Mouse (Mus musculus): ENCODE data around the gene Tdp1. TPM values are rescaled to one million over a fixed set of nuclear protein-coding genes. Genes with fewer than 3 reads are reported as not detected.

Tdp1 gene
- polyA plus RNA-seq, 1 experiment from 2014 or later: 78.3 TPM

DNA sequence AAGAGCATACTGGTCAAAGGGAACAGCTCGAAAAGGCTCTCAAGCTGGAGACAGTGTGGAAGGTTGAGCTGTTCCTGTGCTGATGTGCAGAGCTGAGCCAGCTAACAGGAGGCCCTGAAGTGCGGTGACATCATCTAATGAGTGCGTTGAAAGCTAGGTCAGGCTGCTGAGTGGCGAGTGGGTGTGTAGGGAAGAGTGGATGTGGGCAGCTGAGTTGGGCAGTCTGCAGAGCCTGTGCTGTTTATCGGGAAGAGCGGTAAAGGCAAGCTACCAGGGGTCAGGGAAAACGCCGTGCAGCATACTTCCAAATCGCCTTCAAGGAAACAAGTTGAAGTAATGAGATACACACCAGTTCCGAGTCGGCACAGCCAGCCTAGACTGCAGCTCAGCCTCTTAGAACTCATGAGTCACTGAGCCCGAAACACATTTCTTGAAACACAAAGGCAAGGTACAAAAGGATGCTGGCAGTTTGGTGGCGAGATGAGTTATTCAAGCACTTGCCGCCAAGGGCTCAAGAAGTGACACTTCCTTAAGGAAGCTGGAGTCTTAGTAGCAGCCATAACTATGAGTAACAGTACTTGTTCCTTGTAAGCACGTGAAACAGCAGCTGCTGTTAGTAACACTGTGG is 33.6 kb downstream of the Tdp1 start:
- 88% methylated on average over 15 of the region's 15 CpGs for WGBS
- DNase-seq (ENCODE audit: low spot score, missing footprints) (no peak), ATAC-seq (ENCODE audit: low FRiP score) (no peak)
- H3K9me3 ChIP-seq (ENCODE audit: control insufficient read depth, low read length): no peaks in the 10 kb centered on the region
- H3K9ac ChIP-seq (ENCODE audit: low read length): no peak overlapping the region
- peaks cover 4% of the 10 kb centered on the region; the same call in 1 of the 2 replicates for H3K4me1 ChIP-seq (ENCODE audit: control insufficient read depth, insufficient read depth, low read length)
- no peak overlapping the region for H3K4me2 ChIP-seq
- H3K27me3 ChIP-seq (ENCODE audit: control insufficient read depth, insufficient read depth, low read length): no peaks in the 10 kb centered on the region; the same call in 1 of the 2 replicates
- H3K4me3 ChIP-seq (ENCODE audit: low read depth, low read length): no peak overlapping the region
- no peaks in the 10 kb centered on the region; the same call in 1 of the 2 replicates for H3K36me3 ChIP-seq (ENCODE audit: control insufficient read depth, insufficient read depth, low read length)
- no peak overlapping the region for H3K27ac ChIP-seq (ENCODE audit: low read depth, low read length)

GRCm38 (mm10) chr12:99919636-99920035 is 35.3 kb downstream of the Tdp1 start:
- Histone ChIP-seq H3K27me3 (ENCODE audit: control insufficient read depth, insufficient read depth, low read length) (no peaks in the 10 kb centered on the region; the same call in 1 of the 2 replicates), H3K36me3 (ENCODE audit: control insufficient read depth, insufficient read depth, low read length) (no peaks in the 10 kb centered on the region; the same call in 1 of the 2 replicates), H3K4me3 (ENCODE audit: low read depth, low read length) (no peak overlapping the region)

DNA sequence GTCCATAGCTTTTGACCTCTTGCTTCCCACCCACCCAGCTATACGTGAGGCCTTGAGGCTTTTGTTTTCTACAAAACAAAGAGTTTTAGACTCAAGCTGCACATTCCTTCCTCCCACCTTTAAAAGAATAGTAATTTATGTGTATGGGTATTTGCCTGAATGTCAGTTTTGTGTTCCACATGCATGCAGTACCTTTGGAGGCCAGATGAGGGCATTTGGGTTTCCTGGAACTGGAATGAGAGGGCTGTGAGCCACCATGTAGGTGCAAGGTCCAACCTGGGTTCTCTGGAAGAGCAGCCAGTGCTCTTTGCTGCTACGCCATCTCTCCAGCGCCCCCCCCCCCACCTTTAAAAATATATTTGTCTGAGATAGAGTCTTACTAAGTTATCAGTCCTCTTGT is 36.7 kb downstream of the Tdp1 start:
- no peak for DNase-seq (ENCODE audit: low spot score, missing footprints)
- 79% methylated on average over 3 of the region's 3 CpGs for WGBS
- Histone ChIP-seq H3K4me2 (no peak overlapping the region), H3K27me3 (ENCODE audit: control insufficient read depth, insufficient read depth, low read length) (peaks cover 4% of the 10 kb centered on the region; the same call in 1 of the 2 replicates), H3K36me3 (ENCODE audit: control insufficient read depth, insufficient read depth, low read length) (0 out of 2 replicates have a peak, but pooled peaks cover 2% of the 10 kb centered on the region), H3K9me3 (ENCODE audit: control insufficient read depth, low read length) (no peaks in the 10 kb centered on the region), H3K4me3 (ENCODE audit: low read depth, low read length) (no peak overlapping the region), H3K27ac (ENCODE audit: low read depth, low read length) (no peak overlapping the region), H3K4me1 (ENCODE audit: control insufficient read depth, insufficient read depth, low read length) (peaks cover 16% of the 10 kb centered on the region), H3K9ac (ENCODE audit: low read length) (no peak overlapping the region)
- ATAC-seq (ENCODE audit: low FRiP score): no peak

More at GRCm38 (mm10) chr12:99919636-99920035, 35.3 kb downstream of the Tdp1 start:
- Histone ChIP-seq H3K4me1 (ENCODE audit: control insufficient read depth, insufficient read depth, low read length) (peaks cover 13% of the 10 kb centered on the region), H3K27ac (ENCODE audit: low read depth, low read length) (no peak overlapping the region), H3K4me2 (no peak overlapping the region), H3K9ac (ENCODE audit: low read length) (no peak overlapping the region), H3K9me3 (ENCODE audit: control insufficient read depth, low read length) (no peaks in the 10 kb centered on the region)
- no peak for ATAC-seq (ENCODE audit: low FRiP score)
- DNase-seq (ENCODE audit: low spot score, missing footprints): no peak
- WGBS: 92% methylated on average over 3 of the region's 3 CpGs

- H3K4me2 ChIP-seq: no peak overlapping the region
- no peaks in the 10 kb centered on the region for H3K9me3 ChIP-seq (ENCODE audit: control insufficient read depth, low read length)
- H3K4me3 ChIP-seq (ENCODE audit: low read depth, low read length): no peak overlapping the region
- peaks cover 8% of the 10 kb centered on the region; the same call in 1 of the 2 replicates for H3K27me3 ChIP-seq (ENCODE audit: control insufficient read depth, insufficient read depth, low read length)
- DNase-seq (ENCODE audit: low spot score, missing footprints): peak; percentile 89
- H3K4me1 ChIP-seq (ENCODE audit: control insufficient read depth, insufficient read depth, low read length): peaks cover 19% of the 10 kb centered on the region
- H3K36me3 ChIP-seq (ENCODE audit: control insufficient read depth, insufficient read depth, low read length): 0 out of 2 replicates have a peak, but pooled peaks cover 5% of the 10 kb centered on the region
- WGBS: 16% methylated on average over 5 of the region's 5 CpGs
- ATAC-seq (ENCODE audit: low FRiP score): peak; percentile 81
- no peak overlapping the region for H3K9ac ChIP-seq (ENCODE audit: low read length)
- H3K27ac ChIP-seq (ENCODE audit: low read depth, low read length): peak overlapping the region; percentile 55; the same call in 1 of the 2 replicates
Measured at GRCm38 (mm10) chr12:99923131-99923606, 38.9 kb downstream of the Tdp1 start.

DNA sequence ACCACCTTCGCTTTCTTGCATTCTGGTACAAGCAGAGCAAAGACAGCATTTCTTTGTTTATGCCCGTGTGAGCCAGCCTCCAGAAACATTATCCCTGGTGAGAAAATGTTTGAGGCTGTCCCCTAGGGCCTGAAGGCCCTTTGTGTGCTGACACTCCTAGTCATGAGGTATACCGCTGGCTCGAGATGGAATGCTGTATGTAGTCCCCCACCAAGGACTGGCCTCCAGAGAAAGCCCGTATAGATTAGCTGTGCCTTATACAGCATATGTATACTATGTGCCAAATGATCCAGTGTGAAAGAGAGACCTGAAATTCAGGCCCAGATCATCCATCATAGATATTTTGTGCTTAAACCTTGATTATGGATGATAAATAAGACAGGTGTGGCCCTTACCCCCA is 39.4 kb downstream of the Tdp1 start:
- DNase-seq (ENCODE audit: low spot score, missing footprints) (no peak), ATAC-seq (ENCODE audit: low FRiP score) (0 out of 2 replicates have a peak, but pooled peaks have one; percentile 22)
- WGBS: 53% methylated on average over 5 of the region's 5 CpGs
- peaks cover 8% of the 10 kb centered on the region; the same call in 1 of the 2 replicates for H3K27me3 ChIP-seq (ENCODE audit: control insufficient read depth, insufficient read depth, low read length)
- no peak overlapping the region for H3K4me3 ChIP-seq (ENCODE audit: low read depth, low read length)
- H3K4me2 ChIP-seq: no peak overlapping the region
- H3K27ac ChIP-seq (ENCODE audit: low read depth, low read length): no peak overlapping the region; the same call in 1 of the 2 replicates
- no peak overlapping the region for H3K9ac ChIP-seq (ENCODE audit: low read length)
- H3K4me1 ChIP-seq (ENCODE audit: control insufficient read depth, insufficient read depth, low read length): peaks cover 19% of the 10 kb centered on the region
- H3K9me3 ChIP-seq (ENCODE audit: control insufficient read depth, low read length): no peaks in the 10 kb centered on the region
- 0 out of 2 replicates have a peak, but pooled peaks cover 5% of the 10 kb centered on the region for H3K36me3 ChIP-seq (ENCODE audit: control insufficient read depth, insufficient read depth, low read length)

GRCm38 (mm10) chr12:99928311-99928710 is 44.0 kb downstream of the Tdp1 start:
- Histone ChIP-seq H3K4me1 (ENCODE audit: control insufficient read depth, insufficient read depth, low read length) (peaks cover 11% of the 10 kb centered on the region), H3K4me2 (no peak overlapping the region), H3K9me3 (ENCODE audit: control insufficient read depth, low read length) (no peaks in the 10 kb centered on the region), H3K36me3 (ENCODE audit: control insufficient read depth, insufficient read depth, low read length) (0 out of 2 replicates have a peak, but pooled peaks cover 5% of the 10 kb centered on the region), H3K27ac (ENCODE audit: low read depth, low read length) (no peak overlapping the region), H3K4me3 (ENCODE audit: low read depth, low read length) (no peak overlapping the region), H3K27me3 (ENCODE audit: control insufficient read depth, insufficient read depth, low read length) (peaks cover 8% of the 10 kb centered on the region; the same call in 1 of the 2 replicates), H3K9ac (ENCODE audit: low read length) (no peak overlapping the region)
- DNase-seq (ENCODE audit: low spot score, missing footprints) (no peak), ATAC-seq (ENCODE audit: low FRiP score) (no peak)
- 93% methylated on average over 7 of the region's 7 CpGs for WGBS

DNA sequence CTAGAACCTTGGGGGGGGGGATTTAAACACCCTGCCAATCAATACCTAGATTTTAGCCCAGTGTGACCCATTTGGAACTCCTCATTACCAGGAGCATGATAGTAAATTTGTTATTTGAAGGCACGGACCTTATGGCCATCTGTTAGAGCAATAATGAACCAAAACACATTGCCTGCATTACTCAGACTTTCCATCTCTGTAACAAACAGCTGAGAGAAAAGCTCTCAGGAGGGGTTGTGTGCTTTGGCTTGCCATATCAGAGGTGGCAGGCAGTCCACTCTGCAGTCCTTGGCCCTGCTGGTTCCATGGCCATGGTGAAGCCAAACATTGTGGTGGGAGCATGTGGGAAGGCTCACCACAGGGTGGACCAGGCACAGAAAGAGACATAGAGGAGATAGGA is 44.8 kb downstream of the Tdp1 start:
- Histone ChIP-seq H3K36me3 (ENCODE audit: control insufficient read depth, insufficient read depth, low read length) (0 out of 2 replicates have a peak, but pooled peaks cover 5% of the 10 kb centered on the region), H3K4me1 (ENCODE audit: control insufficient read depth, insufficient read depth, low read length) (peaks cover 6% of the 10 kb centered on the region), H3K27ac (ENCODE audit: low read depth, low read length) (no peak overlapping the region), H3K9me3 (ENCODE audit: control insufficient read depth, low read length) (no peaks in the 10 kb centered on the region), H3K4me3 (ENCODE audit: low read depth, low read length) (no peak overlapping the region), H3K27me3 (ENCODE audit: control insufficient read depth, insufficient read depth, low read length) (peaks cover 8% of the 10 kb centered on the region; the same call in 1 of the 2 replicates), H3K4me2 (no peak overlapping the region), H3K9ac (ENCODE audit: low read length) (no peak overlapping the region)
- no peak for DNase-seq (ENCODE audit: low spot score, missing footprints)
- WGBS: 92% methylated on average over 1 of the region's 1 CpGs
- no peak for ATAC-seq (ENCODE audit: low FRiP score)

- Histone ChIP-seq H3K27me3 (ENCODE audit: control insufficient read depth, insufficient read depth, low read length) (0 out of 2 replicates have a peak, but pooled peaks cover 4% of the 10 kb centered on the region), H3K4me1 (ENCODE audit: control insufficient read depth, insufficient read depth, low read length) (no peaks in the 10 kb centered on the region), H3K9me3 (ENCODE audit: control insufficient read depth, low read length) (no peaks in the 10 kb centered on the region), H3K36me3 (ENCODE audit: control insufficient read depth, insufficient read depth, low read length) (peaks cover 2% of the 10 kb centered on the region; the same call in 1 of the 2 replicates), H3K27ac (ENCODE audit: low read depth, low read length) (no peak overlapping the region), H3K9ac (ENCODE audit: low read length) (no peak overlapping the region), H3K4me3 (ENCODE audit: low read depth, low read length) (no peak overlapping the region), H3K4me2 (no peak overlapping the region)
- 92% methylated on average over 4 of the region's 4 CpGs for WGBS
- DNase-seq (ENCODE audit: low spot score, missing footprints): no peak
- no peak for ATAC-seq (ENCODE audit: low FRiP score)
Measured at GRCm38 (mm10) chr12:99932245-99932644, 47.9 kb downstream of the Tdp1 start.

DNA sequence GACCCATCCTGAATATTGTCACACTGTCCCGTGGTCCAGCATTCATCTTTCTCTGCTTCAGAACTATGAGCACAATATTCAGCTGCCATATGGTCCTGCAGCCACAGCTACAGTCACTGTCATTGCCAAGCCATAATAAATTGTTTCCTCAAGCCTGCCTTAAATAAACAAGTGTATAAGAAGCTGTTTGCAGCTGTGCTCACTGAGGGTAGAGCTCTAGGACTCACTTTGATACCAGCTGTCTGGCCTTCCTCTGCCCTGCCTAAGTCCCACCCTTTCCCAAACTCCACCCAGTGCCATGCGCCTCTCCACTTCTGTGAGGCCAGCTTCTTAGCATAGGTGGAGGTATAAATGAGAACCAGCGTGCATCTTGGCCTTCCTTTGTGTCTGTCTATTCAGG is 49.3 kb downstream of the Tdp1 start:
- Histone ChIP-seq H3K4me2 (no peak overlapping the region), H3K36me3 (ENCODE audit: control insufficient read depth, insufficient read depth, low read length) (no peaks in the 10 kb centered on the region; the same call in 1 of the 2 replicates), H3K4me1 (ENCODE audit: control insufficient read depth, insufficient read depth, low read length) (no peaks in the 10 kb centered on the region), H3K9me3 (ENCODE audit: control insufficient read depth, low read length) (no peaks in the 10 kb centered on the region), H3K27me3 (ENCODE audit: control insufficient read depth, insufficient read depth, low read length) (no peaks in the 10 kb centered on the region), H3K4me3 (ENCODE audit: low read depth, low read length) (no peak overlapping the region), H3K27ac (ENCODE audit: low read depth, low read length) (no peak overlapping the region), H3K9ac (ENCODE audit: low read length) (no peak overlapping the region)
- ATAC-seq (ENCODE audit: low FRiP score) (no peak), DNase-seq (ENCODE audit: low spot score, missing footprints) (no peak)
- 90% methylated on average over 3 of the region's 3 CpGs for WGBS

Data from midbrain, embryonic 11.5 days (tissue).